8 mouse cellular contexts compared by ENCODE assay signal in the genomic region with DNA sequence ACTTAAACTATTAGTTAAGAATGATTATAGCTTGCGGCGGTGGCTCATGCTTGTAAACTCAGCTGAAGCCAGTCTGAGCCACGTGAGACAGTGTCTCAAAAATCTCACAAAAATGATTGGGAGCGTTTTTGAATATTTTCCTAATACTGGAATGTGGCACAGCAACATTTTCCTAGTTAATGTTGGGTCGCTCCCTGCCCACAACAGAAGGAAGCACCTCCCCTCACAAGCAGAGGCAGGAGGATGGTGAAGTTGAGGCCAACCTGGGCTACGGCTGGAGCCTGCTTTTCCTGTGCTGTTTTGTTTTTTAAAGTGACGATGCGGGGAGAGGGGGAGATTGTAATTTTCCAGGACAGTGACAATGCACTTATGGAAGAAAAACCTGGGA. TPM values are rescaled to one million over a fixed set of nuclear protein-coding genes. Genes with fewer than 3 reads are reported as not detected.
DNase-seq lines count a peak whose midpoint lies in the region; ATAC-seq and TF ChIP-seq lines count a peak whose summit lies in the region.

No protein-coding gene starts in this region.

- peak; percentile 91 for DNase-seq in heart, adult 11 months
- no peak for DNase-seq in heart, postnatal 36 days
- peak; percentile 48 for DNase-seq in heart, postnatal 0 days (ENCODE audit: low spot score)
- DNase-seq in liver, embryonic 11.5 days (ENCODE audit: low spot score), result peak; percentile 42
- no peak for DNase-seq in cerebellum, adult 8-10 months
- no peak for DNase-seq in urinary bladder, adult 18-20 months (ENCODE audit: low spot score in 2 of 2)

- peaks cover 12% of the 10 kb centered on the region for H3K4me1 ChIP-seq in bone marrow macrophage, adult 2 months (ENCODE audit: control insufficient read depth, insufficient read depth, low read length)
- peaks cover 12% of the 10 kb centered on the region for H3K4me1 ChIP-seq in heart, postnatal 0 days (ENCODE audit: control insufficient read depth, insufficient read depth)
- 0 out of 2 replicates have a peak, but pooled peaks cover 5% of the 10 kb centered on the region for H3K4me1 ChIP-seq in liver, embryonic 11.5 days (replicated peaks; ENCODE audit: control insufficient read depth, insufficient read depth, low read length)
- H3K4me1 ChIP-seq in stomach, embryonic 16.5 days (ENCODE audit: control insufficient read depth, insufficient read depth, low read length), result peaks cover 4% of the 10 kb centered on the region; the same call in 1 of the 2 replicates

- TF ChIP-seq CTCF in bone marrow macrophage, adult 2 months (IDR thresholded peaks at IDR 0.05; ENCODE audit: low read depth, low read length), result no peak
- no peak for TF ChIP-seq CTCF in heart, postnatal 0 days (IDR thresholded peaks at IDR 0.05; ENCODE audit: low read depth)

- ATAC-seq in heart, postnatal 0 days (ENCODE audit: insufficient read depth, low read depth), result no peak
- peak; percentile 30; the same call in 1 of the 2 replicates for ATAC-seq in liver, embryonic 11.5 days (replicated peaks; ENCODE audit: low FRiP score)
- no peak for ATAC-seq in stomach, embryonic 16.5 days (ENCODE audit: insufficient read depth, low FRiP score)

- no peaks in the 10 kb centered on the region for H3K9me3 ChIP-seq in heart, postnatal 0 days (replicated peaks; ENCODE audit: control insufficient read depth, low read length)
- no peaks in the 10 kb centered on the region for H3K9me3 ChIP-seq in liver, embryonic 11.5 days (ENCODE audit: control insufficient read depth, low read length)
- H3K9me3 ChIP-seq in stomach, embryonic 16.5 days (replicated peaks; ENCODE audit: control insufficient read depth, low read length), result no peaks in the 10 kb centered on the region

- intact Hi-C loops in heart, postnatal 36 days (cut with DNase I), result no loop called here

- H3K9ac ChIP-seq in heart, postnatal 0 days (replicated peaks; ENCODE audit: low read depth, low read length), result peak overlapping the region; percentile 84
- H3K9ac ChIP-seq in liver, embryonic 11.5 days (ENCODE audit: low read depth, low read length), result peak overlapping the region; percentile 90
- peak overlapping the region; percentile 94 for H3K9ac ChIP-seq in stomach, embryonic 16.5 days (ENCODE audit: low read length)

- peak overlapping the region; percentile 70 for H3K27ac ChIP-seq in bone marrow macrophage, adult 2 months (ENCODE audit: insufficient read depth, low read depth, low read length)
- peak overlapping the region; percentile 96 for H3K27ac ChIP-seq in heart, postnatal 0 days (ENCODE audit: low read depth)
- peak overlapping the region; percentile 88 for H3K27ac ChIP-seq in liver, embryonic 11.5 days (ENCODE audit: low read depth, low read length)
- peak overlapping the region; percentile 97 for H3K27ac ChIP-seq in stomach, embryonic 16.5 days (ENCODE audit: low read length)

- H3K4me3 ChIP-seq in bone marrow macrophage, adult 2 months (ENCODE audit: insufficient read depth, low read length), result peak overlapping the region; percentile 90
- peak overlapping the region; percentile 63 for H3K4me3 ChIP-seq in heart, postnatal 0 days (ENCODE audit: low read depth, low read length)
- peak overlapping the region; percentile 71 for H3K4me3 ChIP-seq in liver, embryonic 11.5 days (ENCODE audit: low read depth, low read length)
- peak overlapping the region; percentile 84 for H3K4me3 ChIP-seq in stomach, embryonic 16.5 days (replicated peaks; ENCODE audit: low read length)

- TF ChIP-seq POLR2A in bone marrow macrophage, adult 2 months (IDR thresholded peaks at IDR 0.05; ENCODE audit: borderline replicate concordance, low read depth, low read length), result no peak

- H3K27me3 ChIP-seq in heart, postnatal 0 days (ENCODE audit: control insufficient read depth, insufficient read depth, low read length), result no peaks in the 10 kb centered on the region
- H3K27me3 ChIP-seq in liver, embryonic 11.5 days (replicated peaks; ENCODE audit: control insufficient read depth, insufficient read depth, low read length), result no peaks in the 10 kb centered on the region
- no peaks in the 10 kb centered on the region for H3K27me3 ChIP-seq in stomach, embryonic 16.5 days (ENCODE audit: control insufficient read depth, insufficient read depth, low read length)

- H3K4me2 ChIP-seq in heart, postnatal 0 days (ENCODE audit: low read depth, low read length), result peak overlapping the region; percentile 62
- H3K4me2 ChIP-seq in liver, embryonic 11.5 days, result peak overlapping the region; percentile 80
- H3K4me2 ChIP-seq in stomach, embryonic 16.5 days (ENCODE audit: low read depth, low read length), result peak overlapping the region; percentile 73

- H3K36me3 ChIP-seq in heart, postnatal 0 days (replicated peaks; ENCODE audit: control insufficient read depth, insufficient read depth, low read length), result peaks cover 27% of the 10 kb centered on the region
- peaks cover 26% of the 10 kb centered on the region for H3K36me3 ChIP-seq in liver, embryonic 11.5 days (ENCODE audit: control insufficient read depth, insufficient read depth, low read length)
- H3K36me3 ChIP-seq in stomach, embryonic 16.5 days (ENCODE audit: control insufficient read depth, insufficient read depth, low read length), result peaks cover 22% of the 10 kb centered on the region

- TF ChIP-seq EP300 in heart, postnatal 0 days (IDR thresholded peaks at IDR 0.05; ENCODE audit: low read depth), result no peak

- 2% methylated on average over 8 of the region's 8 CpGs for WGBS in heart, postnatal 0 days
- WGBS in liver, embryonic 11.5 days, result 3% methylated on average over 8 of the region's 8 CpGs
- 2% methylated on average over 8 of the region's 8 CpGs for WGBS in stomach, embryonic 16.5 days

RNA-seq across cellular contexts. Expression of gene Eci1, which starts 0.7 kb away (rescaled TPM):
- 100 to 1,000 TPM; 511 to 548 TPM for total RNA-seq in heart, postnatal 36 days (2021)
- polyA plus RNA-seq in bone marrow macrophage, adult 2 months (2012; ENCODE audit: insufficient read depth, insufficient read length, missing spikeins), result 21.5 and 23.3 TPM in 2 replicates
- 440 and 624 TPM in 2 replicates for total RNA-seq in heart, postnatal 0 days (2014; rRNA removed; ENCODE audit: low replicate concordance)
- polyA plus RNA-seq in heart, postnatal 0 days (2015; fragmentation: Nextera tagmentation; extraction: Ambion mirVana), result 595 and 640 TPM in 2 replicates
- 122 and 126 TPM in 2 replicates for polyA plus RNA-seq in liver, embryonic 11.5 days (2014; fragmentation: Nextera tagmentation; extraction: Ambion mirVana)
- polyA plus RNA-seq in stomach, embryonic 16.5 days (2015; fragmentation: Nextera tagmentation; extraction: Ambion mirVana), result 153 and 166 TPM in 2 replicates

RNA-seq across cellular contexts. Expression of gene Rnps1, which starts 12.8 kb away (rescaled TPM):
- 10 to 100 TPM; 58.4 to 61.6 TPM for total RNA-seq in heart, postnatal 36 days (2021)
- 65.0 and 72.0 TPM in 2 replicates for polyA plus RNA-seq in bone marrow macrophage, adult 2 months (2012; ENCODE audit: insufficient read depth, insufficient read length, missing spikeins)
- 123 and 174 TPM in 2 replicates for total RNA-seq in heart, postnatal 0 days (2014; rRNA removed; ENCODE audit: low replicate concordance)
- polyA plus RNA-seq in heart, postnatal 0 days (2015; fragmentation: Nextera tagmentation; extraction: Ambion mirVana), result 127 and 135 TPM in 2 replicates
- 336 and 347 TPM in 2 replicates for polyA plus RNA-seq in liver, embryonic 11.5 days (2014; fragmentation: Nextera tagmentation; extraction: Ambion mirVana)
- polyA plus RNA-seq in stomach, embryonic 16.5 days (2015; fragmentation: Nextera tagmentation; extraction: Ambion mirVana), result 216 and 217 TPM in 2 replicates

RNA-seq across cellular contexts. Expression of gene Dnase1l2, which starts 15.7 kb away (rescaled TPM):
- total RNA-seq in heart, postnatal 36 days (2021), result 1 to 10 TPM; 1.1 to 1.4 TPM
- polyA plus RNA-seq in bone marrow macrophage, adult 2 months (2012; ENCODE audit: insufficient read depth, insufficient read length, missing spikeins), result 3.3 and 3.8 TPM in 2 replicates
- 1.9 and 4.5 TPM in 2 replicates for total RNA-seq in heart, postnatal 0 days (2014; rRNA removed; ENCODE audit: low replicate concordance)
- polyA plus RNA-seq in heart, postnatal 0 days (2015; fragmentation: Nextera tagmentation; extraction: Ambion mirVana), result 0.36 and 0.44 TPM in 2 replicates
- 1.1 and 1.3 TPM in 2 replicates for polyA plus RNA-seq in liver, embryonic 11.5 days (2014; fragmentation: Nextera tagmentation; extraction: Ambion mirVana)
- polyA plus RNA-seq in stomach, embryonic 16.5 days (2015; fragmentation: Nextera tagmentation; extraction: Ambion mirVana), result 9.2 and 19.9 TPM in 2 replicates

RNA-seq across cellular contexts. Expression of gene E4f1, which starts 42.9 kb away (rescaled TPM):
- 10 to 100 TPM; 11.0 to 12.4 TPM for total RNA-seq in heart, postnatal 36 days (2021)
- polyA plus RNA-seq in bone marrow macrophage, adult 2 months (2012; ENCODE audit: insufficient read depth, insufficient read length, missing spikeins), result 21.7 and 25.0 TPM in 2 replicates
- total RNA-seq in heart, postnatal 0 days (2014; rRNA removed; ENCODE audit: low replicate concordance), result 19.6 and 20.6 TPM in 2 replicates
- polyA plus RNA-seq in heart, postnatal 0 days (2015; fragmentation: Nextera tagmentation; extraction: Ambion mirVana), result 14.0 and 17.8 TPM in 2 replicates
- polyA plus RNA-seq in liver, embryonic 11.5 days (2014; fragmentation: Nextera tagmentation; extraction: Ambion mirVana), result 20.0 and 23.5 TPM in 2 replicates
- polyA plus RNA-seq in stomach, embryonic 16.5 days (2015; fragmentation: Nextera tagmentation; extraction: Ambion mirVana), result 29.4 and 35.0 TPM in 2 replicates

RNA-seq across cellular contexts. Expression of gene Pgp, which starts 43.0 kb away (rescaled TPM):
- total RNA-seq in heart, postnatal 36 days (2021), result 10 to 100 TPM; 39.1 to 41.9 TPM
- 21.4 and 24.2 TPM in 2 replicates for polyA plus RNA-seq in bone marrow macrophage, adult 2 months (2012; ENCODE audit: insufficient read depth, insufficient read length, missing spikeins)
- 48.4 and 62.3 TPM in 2 replicates for total RNA-seq in heart, postnatal 0 days (2014; rRNA removed; ENCODE audit: low replicate concordance)
- 65.8 and 70.6 TPM in 2 replicates for polyA plus RNA-seq in heart, postnatal 0 days (2015; fragmentation: Nextera tagmentation; extraction: Ambion mirVana)
- 119 and 123 TPM in 2 replicates for polyA plus RNA-seq in liver, embryonic 11.5 days (2014; fragmentation: Nextera tagmentation; extraction: Ambion mirVana)
- 49.6 and 54.5 TPM in 2 replicates for polyA plus RNA-seq in stomach, embryonic 16.5 days (2015; fragmentation: Nextera tagmentation; extraction: Ambion mirVana)

Comparison
In these comparisons a context has a peak if more than half of its experiments do, and no peak if none do; other contexts are left out.
1. DNase-seq: peak in heart, adult 11 months (single experiment), heart, postnatal 0 days (single experiment) and liver, embryonic 11.5 days (single experiment); none in heart, postnatal 36 days (0 of 2), cerebellum, adult 8-10 months (single experiment) and urinary bladder, adult 18-20 months (0 of 2).
2. Peak in every context shown above with its lines, with median percentiles within 50 percentile points of each other: H3K27ac ChIP-seq, H3K4me3 ChIP-seq, H3K4me2 ChIP-seq and H3K9ac ChIP-seq.